Mouse (Mus musculus) right cerebral cortex, adult 2 months (tissue): ENCODE data around the gene Oas1h.
"Not testable (repeated sequence)": the region's sequence is repeated elsewhere in the genome, so short reads cannot be mapped to it uniquely, and the experiment has no call there.

Experiments used
- DNase-seq, 2 experiments: peaks; one replicate each; pipeline ENCODE4 v3.0.0; 2021 to 2022; ENCODE audit warnings: low spot score in 2 of 2

Gene Oas1h

DNA sequence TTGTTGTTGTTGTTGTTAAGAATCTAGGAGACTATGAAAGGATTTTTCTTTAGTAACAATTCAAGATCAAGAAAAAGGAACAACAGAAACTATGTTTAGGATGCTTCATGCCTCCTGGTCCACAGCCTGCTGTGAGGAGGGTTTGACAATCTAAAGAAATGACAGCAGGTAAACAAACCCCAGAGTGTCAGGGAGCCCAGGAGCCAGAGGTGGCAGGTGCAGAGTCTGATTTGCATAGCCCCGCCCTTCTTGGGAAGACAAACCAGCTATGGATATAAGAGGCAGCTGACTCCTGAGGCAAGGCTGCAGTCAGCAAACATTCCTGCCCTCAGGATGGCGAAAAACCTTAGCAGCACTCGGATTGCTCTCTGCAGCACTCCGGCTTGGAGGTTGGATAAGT is at the start of gene Oas1h:
Gene Oas1h, plus strand, starts transcription at position 301 of the 400 bp plus-strand sequence.
- DNase-seq = no peak

DNA sequence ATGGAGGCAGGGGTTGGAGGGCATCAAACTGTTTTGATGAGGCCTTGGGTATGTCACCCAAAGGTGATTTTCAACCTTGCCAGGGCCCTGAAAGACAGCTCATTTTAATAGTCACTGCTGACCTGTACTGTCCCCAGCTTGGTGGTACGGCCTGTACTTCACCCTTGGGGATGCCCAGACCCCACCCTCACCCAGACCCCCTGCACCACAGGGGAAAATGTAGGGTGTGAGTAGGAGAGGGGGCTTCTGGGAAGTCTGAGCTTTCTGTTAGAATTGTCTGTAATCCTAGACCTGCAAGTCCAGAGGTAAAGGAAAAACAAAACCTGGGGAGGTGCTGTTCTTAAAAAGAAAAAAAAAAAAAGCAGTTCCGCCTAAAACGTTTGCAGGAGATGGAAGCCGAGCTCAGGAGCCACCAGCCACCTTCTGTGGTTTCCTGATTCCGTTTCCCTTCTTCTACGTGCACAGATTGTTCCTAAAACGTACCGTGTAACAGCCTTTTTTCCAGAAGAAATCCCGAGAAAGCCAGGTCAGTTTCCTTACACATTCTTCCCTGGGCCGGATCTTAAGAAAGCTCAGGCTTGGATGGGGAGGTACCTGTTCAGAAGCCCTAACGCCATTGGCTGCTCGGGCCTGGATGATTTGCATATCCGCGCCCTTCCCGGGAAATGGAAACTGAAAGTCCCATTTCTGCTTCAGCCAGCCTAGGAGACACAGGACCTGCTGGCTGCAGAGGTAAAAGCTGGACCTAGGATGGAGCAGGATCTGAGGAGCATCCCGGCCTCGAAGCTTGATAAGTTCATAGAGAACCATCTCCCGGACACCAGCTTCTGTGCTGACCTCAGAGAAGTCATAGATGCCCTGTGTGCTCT is 49.0 kb upstream of the Oas1h start, which contains the start of gene Oas1c:
Gene Oas1c, minus strand, starts transcription at position 564 of the 869 bp plus-strand sequence.
- DNase-seq = peak; percentile 76 to 79

DNA sequence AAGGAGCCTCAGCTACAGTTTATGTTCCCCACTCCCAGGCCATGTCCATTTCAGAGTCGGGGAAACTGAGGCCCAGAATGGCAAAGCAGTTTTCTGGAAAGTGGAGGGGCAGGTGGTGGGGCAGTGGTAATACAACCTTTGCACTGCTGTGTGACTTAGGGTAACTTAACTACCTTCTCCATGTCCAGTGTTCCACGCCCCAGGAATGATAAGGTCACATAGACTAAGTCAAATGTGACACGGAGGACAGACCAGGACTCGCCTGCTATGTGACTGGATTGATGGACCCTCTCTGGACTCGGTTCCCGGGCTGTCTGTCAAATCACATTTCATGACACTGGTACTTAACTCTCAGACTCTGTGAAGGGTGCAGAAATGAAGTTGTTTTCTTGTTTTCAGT is 48.2 kb upstream of the Oas1h start:
- no peak for DNase-seq

DNA sequence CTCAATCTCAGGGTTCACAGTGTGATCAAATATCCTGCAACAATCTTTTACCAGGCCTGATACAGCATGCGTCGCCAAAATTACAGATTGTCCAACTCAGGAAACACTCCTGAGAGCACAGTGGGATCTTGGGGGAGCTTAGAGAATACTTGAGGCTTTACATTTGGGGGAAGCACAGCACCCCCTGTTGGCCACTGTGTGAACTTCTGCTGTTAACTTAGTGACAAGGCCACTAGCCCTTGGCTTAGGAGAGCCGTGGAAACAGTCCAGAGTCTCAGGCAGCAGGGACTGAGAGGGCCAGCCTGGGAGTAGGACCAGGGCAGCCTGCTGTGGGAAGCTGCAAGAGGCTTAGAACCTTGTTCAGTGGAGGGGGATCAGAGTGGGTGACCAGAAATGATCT is 45.3 kb upstream of the Oas1h start:
- DNase-seq = no peak

DNA sequence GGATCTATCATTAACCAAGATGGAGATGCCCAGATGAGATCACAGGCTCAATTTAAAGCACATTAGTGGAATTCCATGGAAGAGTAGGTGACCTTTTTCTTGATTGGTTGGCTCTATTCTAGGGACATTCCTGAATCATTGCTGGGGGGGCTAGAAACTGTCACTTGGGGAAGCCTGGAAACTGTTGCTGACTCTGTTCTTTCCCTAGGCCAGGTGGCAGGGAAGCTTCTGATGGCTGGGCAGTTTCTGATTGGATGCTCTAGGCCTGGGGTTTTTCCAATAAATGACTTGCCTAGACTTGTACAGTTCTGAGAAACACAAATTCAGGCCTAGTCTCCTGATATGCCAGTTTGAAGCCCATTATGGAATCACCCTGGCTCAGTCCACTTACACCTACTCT is 42.2 kb upstream of the Oas1h start:
- DNase-seq = no peak

DNA sequence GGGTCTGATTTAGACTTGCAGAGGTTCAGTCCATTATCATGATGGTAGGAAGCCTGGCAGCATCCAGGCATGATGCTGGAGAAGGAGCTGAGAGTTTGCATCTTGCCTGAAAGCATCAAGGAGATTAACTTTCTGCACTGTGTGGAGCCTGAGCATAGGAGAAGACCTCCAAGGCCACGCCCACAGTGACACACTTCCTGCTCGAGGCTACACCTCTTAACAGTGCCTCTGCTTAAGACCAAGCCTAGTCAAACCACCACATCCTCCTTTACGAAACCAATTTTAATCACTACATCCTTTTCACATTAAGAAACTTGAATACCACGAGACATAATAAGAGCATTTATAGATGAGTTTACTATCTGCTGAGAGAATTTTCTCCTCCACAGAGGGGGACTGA is 30.2 kb upstream of the Oas1h start:
- DNase-seq = no peak

DNA sequence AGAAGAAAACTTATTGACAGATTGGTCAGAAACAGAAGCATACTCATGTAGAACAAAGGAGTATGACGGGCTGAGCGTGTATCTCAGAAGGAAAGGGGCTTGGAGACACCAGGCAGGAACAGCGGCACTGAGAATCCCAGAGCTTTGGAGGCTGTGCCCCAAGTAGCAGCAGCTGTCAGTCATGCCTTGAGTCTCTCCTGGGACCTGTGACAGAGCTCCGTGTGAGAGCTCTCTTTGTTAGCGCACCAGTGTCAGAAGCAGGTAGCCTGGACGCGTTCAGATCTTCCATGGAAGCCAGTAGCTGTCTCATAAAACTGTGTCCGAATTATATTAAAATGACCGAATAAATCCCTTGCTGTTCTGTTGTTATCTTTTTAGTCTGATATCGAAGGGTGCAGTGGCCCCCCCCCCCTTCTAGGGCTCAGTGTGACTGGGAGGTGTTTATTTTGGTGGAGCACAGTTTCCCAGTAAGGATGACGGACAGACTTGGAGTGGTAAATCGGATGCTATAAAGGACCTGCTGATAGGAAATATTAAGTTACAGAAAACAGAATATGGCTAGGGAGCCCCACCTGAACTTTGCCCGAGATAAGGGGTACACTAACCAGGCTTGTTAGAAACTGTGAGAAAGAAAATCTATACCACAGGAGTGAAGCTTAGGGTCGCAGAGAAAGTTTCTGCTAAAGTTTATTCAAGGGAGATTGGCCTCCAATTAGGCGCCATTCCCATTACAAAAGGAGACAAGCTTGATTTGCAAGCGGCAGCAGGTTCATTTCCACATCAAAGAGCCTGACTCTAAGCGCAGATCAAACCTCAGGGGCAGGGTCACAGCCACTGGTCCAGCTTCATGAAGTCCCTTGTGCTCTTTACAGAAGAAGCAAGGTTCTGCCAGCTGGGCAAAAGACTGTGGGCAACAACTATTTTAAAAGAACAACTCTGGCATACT is 27.6 kb upstream of the Oas1h start:
- DNase-seq = no peak

DNA sequence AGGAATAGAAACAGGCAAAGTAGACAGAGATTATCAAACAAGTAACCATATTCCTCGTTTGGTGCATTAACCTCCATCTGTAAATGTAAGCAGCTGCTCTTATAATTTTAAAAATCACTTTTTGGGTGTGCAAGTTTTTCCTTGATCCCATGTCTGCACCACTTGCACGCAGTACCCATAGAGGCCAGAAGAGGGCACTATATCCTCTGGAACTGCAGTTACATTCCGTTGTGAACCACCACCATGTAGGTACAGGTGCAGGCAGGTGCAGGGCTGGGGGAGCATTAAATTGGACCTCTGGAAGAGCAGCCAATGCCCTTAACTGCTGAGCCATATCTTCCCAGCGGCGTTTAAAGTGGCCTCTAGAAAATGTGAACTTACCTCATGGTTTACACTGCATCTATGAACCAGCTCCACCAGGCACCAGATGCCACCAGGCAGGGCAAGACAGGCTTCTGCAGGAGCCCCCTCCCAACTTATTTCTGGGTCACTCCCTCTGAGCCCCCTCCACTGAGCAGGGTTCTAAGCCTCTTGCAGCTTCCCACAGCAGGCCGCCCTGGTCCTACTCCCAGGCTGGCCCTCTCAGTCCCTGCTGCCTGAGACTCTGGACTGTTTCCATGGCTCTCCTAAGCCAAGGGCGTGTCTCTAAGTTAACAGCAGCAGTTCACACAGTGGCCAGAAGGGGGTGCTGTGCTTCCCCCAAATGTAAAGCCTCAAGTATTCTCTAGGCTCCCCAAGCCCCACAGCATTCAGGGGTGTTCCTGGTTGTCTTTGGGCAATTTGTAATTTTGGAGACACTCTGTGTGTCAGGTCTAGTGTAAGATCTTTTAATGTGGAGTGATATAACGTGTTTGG is 24.3 kb upstream of the Oas1h start:
- DNase-seq = peak; percentile 46 to 54

DNA sequence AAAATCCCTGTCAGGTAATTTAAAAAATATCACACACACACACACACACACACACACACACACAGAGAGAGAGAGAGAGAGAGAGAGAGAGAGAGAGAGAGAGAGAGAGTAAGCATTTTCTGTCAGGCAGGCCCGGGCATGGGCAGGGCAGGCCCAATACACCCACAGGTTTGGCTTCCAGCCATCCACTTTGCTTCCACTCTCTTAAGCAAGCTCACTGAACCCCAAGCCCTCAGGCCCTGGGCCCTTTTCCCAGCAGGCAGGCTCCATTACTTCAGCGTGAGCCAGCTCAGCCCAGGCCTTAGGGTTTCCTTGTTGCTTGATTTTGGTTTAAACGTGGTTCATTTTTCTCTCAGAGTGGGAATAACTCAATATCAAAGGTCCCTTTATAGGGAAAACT is 16.5 kb upstream of the Oas1h start:
- no peak for DNase-seq

DNA sequence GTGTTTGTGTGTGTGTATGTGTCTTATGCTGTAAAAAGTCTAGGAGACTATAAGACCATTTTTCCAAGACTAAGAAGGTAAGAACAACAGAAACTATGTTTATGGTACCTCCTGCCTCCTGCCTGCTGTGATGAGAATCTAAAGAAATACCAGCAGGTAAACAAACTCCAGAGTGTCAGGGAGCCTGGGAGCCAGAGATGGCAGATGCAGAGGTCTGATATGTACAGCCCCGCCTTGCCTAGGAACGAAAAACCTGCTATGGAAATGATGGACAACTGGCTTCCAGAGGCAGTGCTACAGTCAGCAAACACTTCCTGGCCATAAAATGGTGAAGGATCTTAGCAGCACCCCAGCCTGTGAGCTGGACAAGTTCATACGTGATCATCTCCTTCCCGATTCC is 14.2 kb upstream of the Oas1h start, which contains the start of gene Oas1f:
Gene Oas1f, plus strand, starts transcription at position 301 of the 400 bp plus-strand sequence.
- no peak for DNase-seq

DNA sequence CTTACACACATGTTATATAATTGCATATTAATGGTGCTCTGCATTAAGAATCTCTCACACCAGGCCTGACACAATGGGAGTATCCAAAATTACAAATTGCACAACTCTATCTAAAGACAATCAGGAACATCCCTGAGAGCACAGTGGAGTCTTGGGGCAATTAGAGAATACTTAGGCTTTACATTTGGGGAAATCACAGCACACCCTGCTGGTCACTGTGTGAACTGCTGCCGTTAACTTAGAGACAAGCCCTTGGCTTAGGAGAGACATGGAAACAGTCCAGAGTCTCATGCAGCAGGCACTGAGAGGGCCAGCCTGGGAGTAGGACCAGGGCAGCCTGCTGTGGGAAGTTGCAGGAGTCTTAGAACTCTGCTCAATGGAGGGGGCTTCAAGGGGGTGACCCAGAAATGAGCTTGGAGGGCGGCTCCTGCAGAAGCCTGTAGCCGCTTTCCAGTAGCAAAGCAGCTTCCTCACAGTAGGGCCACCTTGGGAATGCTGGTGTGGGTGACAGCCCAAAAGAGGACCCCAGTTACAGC is 11.6 kb upstream of the Oas1h start:
- peak; percentile 27 to 33 for DNase-seq

DNA sequence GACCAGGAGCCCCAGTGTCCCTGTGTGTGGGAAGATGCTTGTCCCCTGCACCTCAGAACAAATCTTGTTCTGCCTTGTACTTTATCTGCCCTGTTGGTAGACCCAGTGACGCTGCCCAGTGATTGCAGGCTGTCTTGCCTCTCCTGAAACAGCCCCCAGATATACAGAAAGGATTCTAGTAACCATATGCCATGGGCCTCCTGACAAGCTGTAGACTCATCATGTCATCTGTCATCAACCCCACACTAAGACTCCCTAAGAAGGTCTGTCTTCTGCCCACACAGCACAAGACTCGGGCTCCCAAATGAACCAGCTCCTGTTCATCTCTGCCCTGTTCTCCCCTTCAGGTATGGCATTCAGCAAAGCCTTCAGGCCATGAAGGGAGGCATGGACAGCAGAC is 2.0 kb upstream of the Oas1h start:
- peak in 1 of 2 experiments; percentile 11 for DNase-seq

DNA sequence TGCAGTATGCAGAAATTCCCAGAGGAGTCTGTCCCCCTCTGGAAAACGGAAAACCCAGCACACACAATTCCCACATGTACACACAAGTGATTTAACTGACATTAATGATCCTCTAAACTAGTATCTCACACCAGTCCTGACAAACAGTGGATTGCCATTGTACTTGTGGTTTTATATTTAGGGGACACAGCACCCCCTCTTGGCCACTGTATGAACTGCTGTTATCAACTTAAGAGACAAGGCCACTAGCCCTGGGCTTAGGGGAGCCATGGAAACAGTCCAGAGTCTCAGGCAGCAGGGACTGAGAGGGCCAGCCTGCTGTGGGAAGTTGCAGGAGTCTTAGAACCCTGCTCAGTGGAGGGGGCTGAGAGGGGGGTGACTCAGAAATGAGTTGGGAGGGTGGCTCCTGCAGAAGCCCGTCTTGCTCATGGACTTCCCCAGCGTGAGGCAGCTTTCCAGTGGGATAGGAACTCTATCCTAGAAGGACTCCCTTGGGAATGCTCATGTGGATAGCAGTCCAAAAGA is 4.2 kb downstream of the Oas1h start:
- DNase-seq = no peak

DNA sequence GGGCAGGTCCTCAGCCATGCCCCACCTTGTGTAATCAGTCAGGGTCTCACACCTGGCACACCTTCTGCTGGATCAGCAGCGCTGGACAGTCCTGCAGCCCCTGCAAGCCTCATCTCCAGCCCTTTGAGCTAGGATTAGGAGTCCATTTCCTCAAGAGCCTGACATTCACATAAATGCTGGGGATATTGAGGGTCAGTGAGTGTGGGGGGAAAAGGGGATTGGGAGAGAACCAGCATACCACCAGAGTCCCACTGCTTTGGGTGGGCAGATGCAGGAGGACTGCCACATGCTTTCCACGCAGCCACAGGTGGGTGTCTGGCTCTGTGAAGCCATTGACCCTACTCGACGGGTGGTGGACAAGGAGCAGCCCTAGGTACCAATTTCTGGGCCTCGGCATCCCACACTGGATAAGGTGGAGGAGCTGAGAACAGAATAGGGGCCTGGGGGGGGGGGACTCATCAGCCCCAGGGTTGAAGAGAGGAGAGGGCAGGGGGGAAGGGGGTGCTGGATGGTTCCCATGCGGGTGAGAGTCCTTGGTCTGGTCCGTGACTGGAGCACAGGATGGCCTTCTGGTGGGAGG is 8.3 kb downstream of the Oas1h start:
- no peak for DNase-seq

DNA sequence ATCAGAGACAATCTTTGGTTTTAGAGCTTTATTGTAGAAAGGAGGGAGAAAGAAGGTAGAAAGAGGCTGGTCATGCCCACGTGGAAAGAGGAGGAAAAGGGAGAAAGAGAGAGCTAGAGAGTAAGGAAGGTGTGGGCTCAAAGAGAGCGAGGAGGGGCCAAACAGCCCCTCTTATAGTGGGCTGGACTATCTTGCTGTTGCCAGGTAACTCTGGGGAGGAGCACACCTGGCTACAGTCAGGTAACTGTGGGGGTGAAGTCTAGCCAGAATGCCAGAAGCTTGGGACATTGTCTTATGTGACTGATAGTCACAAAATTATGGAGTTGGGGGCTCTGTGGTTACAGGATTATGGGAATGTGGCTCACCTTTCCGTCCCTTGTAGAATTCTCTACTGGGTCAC is 8.9 kb downstream of the Oas1h start:
- no peak for DNase-seq

DNA sequence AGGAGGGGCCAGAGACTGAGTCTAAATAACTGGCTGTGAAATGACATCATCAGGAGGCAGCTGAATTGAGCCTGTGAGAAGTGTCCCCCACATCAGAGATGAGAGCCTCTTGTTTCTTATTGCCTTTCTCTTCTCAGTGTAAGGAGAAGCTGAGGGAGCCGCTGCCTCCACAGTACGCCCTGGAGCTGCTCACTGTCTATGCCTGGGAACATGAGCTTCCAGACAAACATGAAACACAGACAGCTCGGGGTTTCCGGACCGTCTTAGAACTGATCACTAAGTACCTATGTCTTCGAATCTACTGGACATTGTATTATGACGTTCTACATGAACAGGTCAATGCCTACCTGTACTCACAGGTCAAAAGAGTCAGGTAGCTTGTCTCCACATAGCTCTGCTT is 9.6 kb downstream of the Oas1h start:
- peak; percentile 7 to 10 for DNase-seq

DNA sequence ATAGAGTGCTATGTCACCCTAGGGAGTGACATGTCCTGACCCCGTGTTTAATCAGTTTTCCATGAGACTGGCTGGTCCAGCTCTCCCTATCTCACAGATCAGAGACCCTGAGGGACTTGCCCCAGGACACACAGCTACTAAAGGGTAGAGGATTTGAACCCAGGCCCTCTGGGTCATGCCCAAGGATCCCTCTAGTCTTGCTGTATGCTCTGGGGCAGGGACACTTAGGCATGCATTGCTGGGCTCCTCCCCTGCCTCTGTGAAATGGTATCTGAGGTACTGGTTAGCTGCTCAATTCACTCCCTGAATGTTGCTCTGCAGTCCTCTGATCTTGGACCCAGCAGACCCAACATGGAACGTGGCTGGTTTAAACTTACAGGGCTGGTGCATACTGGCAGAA is 10.2 kb downstream of the Oas1h start:
- no peak for DNase-seq

DNA sequence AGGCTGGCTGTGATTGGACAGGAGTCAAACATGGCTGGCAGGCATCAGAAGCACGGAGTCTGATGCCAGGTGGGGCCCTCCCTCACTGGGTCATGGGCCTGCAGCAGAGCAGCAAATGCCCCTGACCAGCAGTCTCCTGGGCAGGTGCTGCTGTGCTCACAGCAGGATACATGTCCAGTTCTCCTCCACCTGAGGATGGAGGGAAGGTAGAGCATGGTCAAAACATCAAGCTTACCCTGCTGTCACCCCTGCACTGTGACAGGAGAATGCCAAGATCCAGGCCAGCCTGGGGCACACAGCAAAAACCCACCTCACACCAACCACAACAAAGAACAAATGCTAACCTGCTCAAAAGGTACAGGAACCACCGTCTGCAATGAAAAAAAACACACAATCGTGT is 15.6 kb downstream of the Oas1h start:
- DNase-seq = not testable (repeated sequence)

DNA sequence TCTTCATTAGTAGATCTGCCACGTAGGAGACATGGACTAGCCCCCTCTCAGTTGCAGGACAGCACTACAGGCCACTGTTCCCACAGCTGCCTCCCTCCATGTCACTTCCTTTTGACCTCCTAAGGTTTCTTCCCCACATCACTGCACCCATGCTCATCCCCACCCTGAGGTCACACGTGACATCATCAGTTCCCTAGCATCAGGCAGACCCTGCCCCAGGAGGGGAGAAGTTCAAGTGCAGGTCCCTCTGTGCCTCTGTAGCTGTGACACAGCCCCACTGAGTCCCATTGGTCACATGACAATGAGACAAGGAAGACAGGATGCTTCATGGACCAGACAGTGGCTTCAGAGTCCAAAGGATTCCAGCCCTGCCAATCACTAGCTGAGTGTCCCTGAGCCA is 16.2 kb downstream of the Oas1h start:
- DNase-seq = not testable (repeated sequence)

DNA sequence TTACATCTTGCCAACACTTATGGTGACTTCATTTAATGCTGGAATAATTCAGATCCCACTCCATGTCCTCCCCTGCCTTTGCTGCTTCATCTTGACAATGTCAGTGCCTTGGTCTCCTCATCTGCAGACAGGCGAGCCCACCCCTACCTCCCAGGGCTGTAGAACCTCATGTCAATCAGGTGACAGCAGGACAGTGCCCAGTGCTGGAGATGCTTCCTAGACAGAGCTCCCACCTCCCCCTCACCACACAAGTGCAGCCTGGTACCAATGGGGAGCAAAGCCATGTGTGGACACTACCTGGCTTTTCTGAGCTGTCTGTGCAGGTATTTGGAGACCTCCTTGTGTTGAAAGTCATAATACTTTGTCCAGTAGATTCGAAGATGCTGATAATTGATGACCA is 17.6 kb downstream of the Oas1h start:
- not testable (repeated sequence) for DNase-seq

DNA sequence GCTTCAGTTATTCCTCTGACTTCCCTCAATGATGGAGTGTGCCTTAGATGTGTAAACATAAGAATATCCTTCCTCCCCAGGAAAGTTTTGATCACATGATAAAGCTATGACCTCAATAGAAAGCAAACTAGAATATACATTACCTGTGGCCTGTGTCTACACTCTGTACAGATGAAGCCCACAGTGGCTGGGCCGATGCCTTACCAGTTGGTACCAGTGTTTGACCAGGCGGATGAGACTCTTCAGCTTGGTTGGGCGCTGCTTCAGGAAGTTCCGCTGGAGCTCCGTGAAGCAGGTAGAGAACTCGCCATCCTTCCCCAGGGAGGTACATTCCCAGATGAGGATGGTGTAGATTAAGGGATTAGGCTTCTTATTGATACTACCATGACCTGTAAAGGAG is 20.5 kb downstream of the Oas1h start:
- not testable (repeated sequence) for DNase-seq
